Mouse (Mus musculus): ENCODE results near the gene Mier1.

DNA sequence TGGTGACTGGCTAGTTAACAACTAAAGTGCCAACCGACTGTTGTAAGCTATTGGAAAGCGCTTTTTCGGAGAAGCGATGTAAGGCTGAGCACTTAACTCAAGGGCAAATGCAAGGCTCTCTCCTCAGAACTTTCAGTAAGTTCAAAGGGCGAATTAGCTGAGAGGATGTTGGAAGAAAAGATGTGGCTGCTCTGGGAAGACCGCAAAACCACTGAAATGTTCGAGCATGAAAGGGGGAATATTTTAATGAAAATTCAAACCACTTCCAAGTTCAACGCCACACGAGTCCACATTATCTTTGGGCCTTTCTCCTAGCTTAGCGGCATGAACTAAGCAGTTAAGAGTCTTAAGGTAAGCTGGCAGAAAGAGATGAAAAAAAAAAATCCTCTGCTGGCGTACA, 788 bp upstream of the Mier1 start:
- no peak for TF ChIP-seq GATA1 (IDR thresholded peaks at IDR 0.05; ENCODE audit: low read depth, low read length)
- TF ChIP-seq TAL1 (IDR thresholded peaks at IDR 0.05; ENCODE audit: low read length), result no peak
- no peak for TF ChIP-seq TCF12 (IDR thresholded peaks at IDR 0.05; ENCODE audit: low read depth, low read length)
- no peak for TF ChIP-seq POLR2A (IDR thresholded peaks at IDR 0.05; ENCODE audit: control insufficient read depth in 1 of 2, insufficient read depth in 1 of 2, low read depth in 1 of 2, low read length in 2 of 2, poor library complexity in 1 of 2)
- no peak for TF ChIP-seq EP300 (IDR thresholded peaks at IDR 0.05; ENCODE audit: low read depth in 1 of 2, low read length in 2 of 2)
- TF ChIP-seq CTCF (IDR thresholded peaks at IDR 0.05 in 2 of 3, conservative IDR thresholded peaks at IDR 0.05 in 1 of 3; ENCODE audit: control insufficient read depth in 1 of 3, insufficient read depth in 1 of 3, low read depth in 2 of 3, low read length in 3 of 3, poor library complexity in 1 of 3, severe bottlenecking in 1 of 3), result no peak

Measured in MEL (cell line).